ENCODE assay signal across 28 mouse cellular contexts in the genomic region with DNA sequence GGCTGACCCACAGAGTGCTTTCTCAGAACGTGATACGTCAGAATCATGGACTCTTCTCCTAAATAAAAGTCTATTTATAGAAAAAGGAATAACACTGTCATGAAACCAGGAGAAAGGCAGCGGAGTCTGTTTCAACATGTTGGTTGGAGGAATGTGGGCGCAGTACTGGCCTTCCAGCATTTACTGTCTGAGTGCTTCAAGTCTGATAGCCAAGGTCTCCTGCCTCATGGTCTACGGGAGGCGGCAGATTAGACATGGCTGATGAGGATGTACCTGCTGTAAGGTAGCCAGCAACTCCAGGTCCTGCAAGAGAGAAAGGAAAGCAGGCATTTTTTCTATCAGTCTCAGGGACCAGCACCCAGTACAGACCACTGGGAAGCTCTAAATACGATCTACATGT. TPM values are rescaled to one million over a fixed set of nuclear protein-coding genes. Genes with fewer than 3 reads are reported as not detected.
"Had no signal": no experiment of that assay in that cellular context is flagged by ENCODE, and none has a peak within 500 bp of the region (broad histone marks: within the 10 kb centered on the region; RNA-seq: fewer than 3 reads in every experiment).

No protein-coding gene starts in this region.

- H3K4me2 ChIP-seq: heart, embryonic 11.5 days; heart, embryonic 13.5 days; heart, embryonic 15.5 days; hindbrain, embryonic 13.5 days; hindbrain, embryonic 15.5 days; limb, embryonic 12.5 days; liver, embryonic 11.5 days; liver, embryonic 13.5 days; liver, embryonic 15.5 days had no signal

- H3K4me3 ChIP-seq: gastrocnemius, adult 2 months; heart, adult 2 months; heart, embryonic 13.5 days; heart, embryonic 15.5 days; hindbrain, embryonic 13.5 days; hindbrain, embryonic 15.5 days; layer of hippocampus, adult 2 months; left cerebral cortex, adult 2 months; limb, embryonic 10.5 days; limb, embryonic 12.5 days; liver, embryonic 13.5 days; liver, embryonic 15.5 days had no signal

- H3K9ac ChIP-seq: heart, embryonic 13.5 days; heart, embryonic 15.5 days; hindbrain, embryonic 13.5 days; hindbrain, embryonic 15.5 days; limb, embryonic 12.5 days; liver, embryonic 13.5 days; liver, embryonic 15.5 days; liver, postnatal 0 days had no signal

- H3K4me1 ChIP-seq: heart, embryonic 13.5 days; heart, embryonic 15.5 days; hindbrain, embryonic 13.5 days; hindbrain, embryonic 15.5 days; limb, embryonic 10.5 days; limb, embryonic 12.5 days; liver, embryonic 13.5 days; liver, embryonic 15.5 days had no signal

- ATAC-seq: hindbrain, postnatal 0 days; intestine, embryonic 16.5 days; liver, postnatal 0 days had no signal

- DNase-seq: gastrocnemius, adult 2 months; gastrocnemius, postnatal 10 days; gastrocnemius, postnatal 25 days; heart, adult 2 months; heart, postnatal 14 days; heart, postnatal 36 days; kidney, adult 11 months; kidney, adult 8-10 months; kidney, postnatal 10 days; kidney, postnatal 25 days; kidney, postnatal 4 days; liver; liver, embryonic 13.5 days; liver, postnatal 0 days had no signal

- H3K27me3 ChIP-seq: heart, embryonic 13.5 days; heart, embryonic 15.5 days; hindbrain, embryonic 13.5 days; hindbrain, embryonic 15.5 days; limb, embryonic 12.5 days; liver, embryonic 13.5 days; liver, embryonic 15.5 days had no signal

- H3K9me3 ChIP-seq: heart, embryonic 13.5 days; heart, embryonic 15.5 days; hindbrain, embryonic 13.5 days; hindbrain, embryonic 15.5 days; limb, embryonic 10.5 days; limb, embryonic 12.5 days; liver, embryonic 13.5 days; liver, embryonic 15.5 days had no signal

- H3K27ac ChIP-seq: gastrocnemius, adult 2 months; heart, adult 2 months; heart, embryonic 13.5 days; heart, embryonic 15.5 days; hindbrain, embryonic 13.5 days; hindbrain, embryonic 15.5 days; hindbrain, postnatal 0 days; layer of hippocampus, adult 2 months; left cerebral cortex, adult 2 months; limb, embryonic 10.5 days; limb, embryonic 12.5 days; liver, embryonic 13.5 days; liver, embryonic 15.5 days had no signal

RNA-seq across cellular contexts. Expression of a gene that starts 25.4 kb away (rescaled TPM):
- total RNA-seq: hematopoietic stem cell, adult 5-6 weeks had no signal
